Mouse (Mus musculus): ENCODE results near the gene Msi2.
A peak's percentile ranks its signal among the peaks of the same experiment; 100 is the strongest.

Msi2 gene

DNA sequence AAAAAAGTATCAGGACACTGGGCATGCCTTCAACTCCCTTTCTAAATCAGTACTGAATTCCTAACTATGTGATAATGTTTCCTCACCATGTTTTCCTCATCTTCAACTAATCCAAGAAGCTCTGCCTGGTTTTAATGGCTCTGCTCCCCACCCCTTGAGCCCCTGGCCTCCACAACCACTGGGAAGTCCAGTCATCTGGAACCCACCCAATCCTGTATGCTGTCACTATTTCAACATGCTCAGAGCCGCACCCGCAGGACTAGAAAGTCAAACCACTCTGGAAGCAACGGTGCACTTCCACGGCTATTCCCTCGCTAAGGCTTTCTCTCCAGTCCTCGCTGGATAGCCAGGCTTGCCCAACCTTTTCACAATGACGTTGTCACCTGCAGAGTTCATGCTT lies 106.2 kb downstream of the Msi2 start:
- no peak for DNase-seq

DNA sequence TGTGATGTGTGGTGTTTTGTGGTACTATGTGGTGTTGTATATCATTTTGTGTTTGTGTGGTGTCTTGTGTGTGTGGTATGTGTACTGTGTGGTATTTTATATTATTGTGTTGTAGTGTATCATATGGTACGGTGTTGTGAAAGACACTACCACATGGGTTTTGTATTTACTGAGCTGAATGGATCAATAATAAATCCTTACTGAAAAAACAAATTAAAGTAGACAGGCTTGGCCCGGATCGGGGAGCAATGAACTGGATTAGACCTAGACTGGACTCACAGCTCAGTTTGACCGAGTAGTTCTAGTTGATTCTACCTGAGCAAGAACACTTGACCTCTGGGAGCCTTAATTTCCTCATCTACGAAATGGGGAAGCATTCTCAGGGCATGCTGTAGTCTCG lies 107.5 kb downstream of the Msi2 start:
- no peak for DNase-seq

DNA sequence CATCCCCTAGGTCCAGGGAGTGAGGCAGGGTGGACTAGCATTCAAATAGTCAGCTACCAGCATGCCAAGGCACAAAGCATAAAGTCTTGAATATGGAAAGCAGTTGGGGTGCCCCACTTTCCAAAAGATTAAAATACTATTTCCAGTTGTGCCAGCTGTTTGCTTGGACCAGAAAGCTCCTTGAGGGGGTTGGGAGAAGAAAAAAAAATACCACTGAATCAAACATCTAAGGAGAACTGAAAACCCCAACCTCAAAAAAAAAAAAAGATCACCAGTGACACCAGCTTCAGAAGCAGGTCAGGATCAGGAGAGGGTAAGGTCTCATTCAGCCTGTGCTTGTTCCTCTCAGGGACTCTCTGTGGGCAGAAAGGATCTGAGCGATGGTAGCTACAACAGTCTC lies 108.2 kb downstream of the Msi2 start:
- no peak for DNase-seq

DNA sequence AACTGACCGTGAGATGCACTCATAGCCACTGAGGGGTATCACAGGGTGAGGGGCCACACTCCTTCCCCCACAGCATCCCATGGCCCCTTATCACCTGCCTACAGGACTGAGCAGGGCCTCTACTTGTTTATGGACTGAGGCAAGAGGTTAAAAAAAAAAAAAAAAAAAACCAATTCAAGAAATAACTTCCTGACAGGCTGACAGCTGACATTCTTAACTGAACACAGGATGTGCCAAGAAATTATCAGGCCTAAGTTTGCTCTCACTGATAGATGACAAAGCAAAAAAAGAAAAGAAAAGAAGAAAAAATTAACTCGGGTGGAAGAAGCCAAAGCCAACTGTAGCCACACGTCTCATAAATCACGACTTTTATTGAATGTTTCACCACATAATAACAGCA lies 109.7 kb downstream of the Msi2 start:
- no peak for DNase-seq

DNA sequence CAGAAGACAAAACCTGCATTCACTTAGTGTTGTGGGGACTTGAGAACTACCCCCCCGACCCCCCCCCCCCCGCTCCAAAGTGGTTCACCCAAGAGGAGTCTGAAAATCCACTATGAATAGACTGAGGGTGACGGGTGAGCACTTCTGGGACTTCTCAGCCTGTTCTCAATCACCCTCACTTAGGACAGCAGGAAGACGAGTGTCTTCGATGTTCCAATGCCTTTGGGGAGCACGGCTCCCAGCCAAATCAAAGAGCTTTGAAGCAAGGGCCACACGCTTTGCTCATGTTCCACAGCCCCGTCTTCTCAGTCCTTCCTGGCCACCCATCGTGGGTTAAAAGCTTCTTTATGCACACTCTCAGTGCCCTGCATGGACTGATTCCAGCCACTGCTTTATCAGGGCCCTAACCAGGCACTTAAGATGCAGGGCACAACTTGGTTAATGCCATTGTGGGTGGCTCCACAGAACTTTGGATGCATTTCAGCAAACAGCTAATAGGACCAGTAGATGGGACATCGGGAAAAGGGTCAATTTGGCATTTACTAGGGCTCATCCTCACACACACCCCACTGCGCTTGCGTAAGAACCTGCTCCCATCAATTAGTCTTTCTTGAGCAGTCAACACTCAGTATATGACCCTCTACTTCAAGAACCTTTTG lies 110.5 kb downstream of the Msi2 start:
- no peak for DNase-seq

DNA sequence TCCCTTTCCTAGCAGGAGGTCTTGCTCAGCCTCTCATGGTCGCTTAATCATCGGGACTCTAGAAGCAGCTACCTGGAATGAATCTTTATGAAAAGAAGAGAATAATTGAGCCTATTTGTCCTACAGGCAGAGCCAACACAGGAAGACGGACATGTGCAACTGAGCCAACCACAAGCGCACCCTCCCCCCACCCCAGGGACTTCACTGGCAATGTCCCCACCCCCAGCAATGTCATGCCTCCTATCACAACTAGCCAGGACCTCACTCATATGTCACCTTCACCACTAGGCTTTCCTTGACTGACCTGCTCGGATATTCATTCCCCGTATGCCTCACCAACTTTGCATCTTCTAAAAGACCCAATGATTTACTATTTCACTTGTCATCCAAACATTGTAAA lies 112.5 kb downstream of the Msi2 start:
- DNase-seq: no peak

DNA sequence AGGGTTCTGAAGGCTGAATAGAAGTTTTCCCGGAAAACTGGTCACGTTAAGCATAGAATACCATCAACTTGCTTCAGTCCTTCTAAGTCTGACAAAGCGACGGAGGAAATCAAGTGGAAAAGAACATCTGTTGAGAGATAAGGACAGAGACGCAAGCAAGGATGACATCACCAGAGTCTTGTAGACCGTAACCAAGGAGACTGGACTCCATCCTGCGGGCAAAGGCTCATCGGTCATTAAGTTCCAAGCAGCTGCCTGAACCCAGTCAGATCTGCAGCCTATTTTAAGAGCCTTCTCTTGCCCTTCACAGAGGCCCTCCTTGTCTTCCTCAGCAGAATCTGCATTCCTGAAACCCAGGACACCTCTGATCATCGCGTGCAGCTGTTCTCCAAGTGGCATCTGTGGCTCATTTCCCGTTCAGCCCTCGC lies 113.2 kb downstream of the Msi2 start:
- no peak for DNase-seq

DNA sequence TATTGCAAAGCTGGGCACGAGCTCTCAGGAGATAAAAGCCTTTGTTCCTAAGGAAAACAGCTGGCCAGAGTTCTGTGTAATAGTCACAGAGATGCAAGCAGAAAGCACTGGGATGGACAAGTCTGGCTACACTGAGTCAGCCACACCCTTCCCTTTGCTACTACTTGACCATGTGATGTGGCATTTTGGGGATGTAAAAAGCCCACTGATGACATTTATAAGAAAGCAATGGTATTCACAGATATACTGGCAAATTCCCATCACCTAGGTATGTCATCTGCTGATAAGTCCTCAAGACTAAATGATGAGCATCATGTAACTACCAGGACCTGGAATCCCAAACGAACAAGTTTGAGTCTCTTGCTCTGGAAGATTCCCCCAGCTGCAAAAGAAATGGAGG lies 113.7 kb downstream of the Msi2 start:
- DNase-seq: no peak

DNA sequence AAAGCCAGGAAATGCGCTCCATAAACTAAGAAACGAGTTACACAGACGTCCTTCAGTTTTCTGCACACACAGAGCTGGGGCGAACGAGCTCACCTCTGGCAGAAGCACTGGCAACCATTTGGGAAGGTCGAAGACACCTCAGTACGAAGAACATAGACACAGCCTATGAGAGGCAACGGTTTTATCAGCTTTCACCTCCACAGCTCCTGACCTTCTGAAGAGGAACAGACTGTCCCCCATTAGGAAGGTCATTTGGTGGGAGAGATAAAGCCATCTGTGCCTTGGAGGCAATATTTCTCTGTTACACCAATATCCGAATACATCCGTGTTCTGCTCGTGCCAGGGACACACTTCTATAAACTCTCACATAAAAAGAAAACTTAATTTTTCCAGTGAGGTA lies 114.9 kb downstream of the Msi2 start:
- DNase-seq: no peak

DNA sequence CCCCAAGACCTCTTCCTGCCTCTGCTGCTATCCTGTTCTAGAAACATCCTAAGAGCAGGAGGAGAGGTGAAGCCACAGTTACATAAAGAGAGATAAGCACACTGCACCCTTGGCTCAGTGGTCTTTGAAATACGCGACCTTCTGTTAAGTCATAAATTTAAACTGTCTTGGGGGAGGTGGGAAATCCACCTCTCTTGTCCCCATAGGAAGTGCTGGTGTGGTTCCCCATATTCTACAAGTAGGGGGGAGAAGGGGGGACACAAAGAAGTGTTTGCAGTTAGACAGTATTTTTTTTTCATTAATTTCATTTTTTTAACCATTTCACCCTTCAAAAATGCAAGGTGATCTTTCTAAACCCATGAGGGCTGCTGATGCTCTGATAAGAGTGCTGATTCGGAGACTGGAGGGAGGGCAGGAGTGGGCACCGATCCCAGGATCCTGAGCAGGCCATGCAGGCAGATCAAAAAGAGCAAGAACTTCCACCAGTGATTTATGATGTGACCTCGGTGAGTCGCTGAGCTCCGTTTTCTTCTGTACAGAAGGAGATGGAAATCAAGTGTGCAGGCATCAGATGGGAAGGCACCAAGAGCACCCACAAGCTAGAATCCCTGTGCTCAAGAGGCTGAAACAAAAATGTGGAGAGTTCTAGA lies 115.7 kb downstream of the Msi2 start:
- no peak for DNase-seq

DNA sequence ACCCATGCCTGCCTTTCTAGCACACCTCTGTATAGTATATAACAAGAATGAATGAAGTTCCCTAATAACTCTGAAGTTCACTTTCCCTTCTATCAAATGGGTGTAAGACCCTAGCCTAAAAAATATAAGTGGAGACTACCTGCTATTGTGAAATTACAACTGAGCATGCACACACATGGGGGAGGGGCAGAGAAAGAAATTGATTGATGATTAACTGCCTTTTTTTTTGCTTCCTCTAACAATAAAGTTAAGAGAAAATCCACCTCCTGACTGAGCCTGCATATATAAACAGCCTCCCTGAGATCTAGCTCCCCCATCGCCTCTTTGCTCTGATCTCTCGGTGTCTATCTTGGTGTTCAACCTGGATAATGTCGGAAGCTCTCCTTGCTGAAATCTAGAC lies 118.1 kb downstream of the Msi2 start:
- no peak for DNase-seq

DNA sequence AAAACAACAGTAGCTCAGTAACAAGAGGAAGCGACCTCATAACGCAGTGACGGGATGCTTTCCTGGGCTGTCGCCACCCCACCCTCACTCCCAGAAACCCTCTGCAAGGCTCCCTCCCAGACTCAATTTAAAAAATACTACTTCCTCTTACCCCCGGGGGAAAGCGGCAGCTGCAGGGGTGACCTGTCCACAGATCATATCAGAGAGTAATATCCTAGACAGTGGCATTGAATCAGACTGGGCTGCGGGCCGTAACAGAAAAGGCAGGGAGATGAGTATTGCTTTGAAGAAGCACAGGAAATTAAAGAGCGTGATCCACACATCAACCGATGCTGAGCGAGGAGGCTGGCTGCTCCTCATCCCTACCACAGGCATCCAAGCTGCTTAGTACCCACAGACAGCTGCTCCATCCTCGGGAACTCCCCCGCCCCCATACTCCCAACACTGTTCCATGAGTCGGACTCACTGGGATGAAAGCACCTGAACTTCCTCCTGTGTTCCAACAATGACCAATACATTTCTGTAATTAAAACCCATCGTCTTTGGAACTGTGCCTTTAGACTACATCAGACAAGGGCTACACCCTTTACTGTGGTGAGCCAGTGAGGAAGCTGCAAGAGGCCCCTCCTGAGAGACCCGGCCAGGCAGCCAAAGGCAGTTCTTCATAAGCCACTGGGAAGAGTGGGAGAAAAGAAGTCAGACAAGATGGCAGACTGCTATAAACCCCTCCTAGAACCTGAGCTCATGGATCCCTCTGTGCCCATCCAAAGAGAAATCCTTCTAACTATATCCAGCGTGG lies 118.8 kb downstream of the Msi2 start:
- DNase-seq: no peak

DNA sequence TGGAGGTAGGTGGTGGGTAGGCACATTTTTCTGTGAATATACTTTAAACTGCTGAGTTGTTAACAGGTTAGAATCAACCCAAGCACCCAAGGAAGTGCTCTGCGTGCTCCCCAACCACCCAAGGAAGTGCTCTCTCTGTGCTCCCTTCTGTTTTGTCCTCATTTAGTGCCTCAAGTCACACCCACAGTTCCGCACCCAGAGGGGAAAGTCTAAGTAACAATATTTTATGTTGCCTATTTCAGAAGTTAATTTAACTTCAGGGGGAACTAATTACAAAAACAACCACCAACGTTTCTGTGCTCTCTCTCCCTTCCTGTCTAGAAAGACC lies 119.5 kb downstream of the Msi2 start:
- DNase-seq: no peak

DNA sequence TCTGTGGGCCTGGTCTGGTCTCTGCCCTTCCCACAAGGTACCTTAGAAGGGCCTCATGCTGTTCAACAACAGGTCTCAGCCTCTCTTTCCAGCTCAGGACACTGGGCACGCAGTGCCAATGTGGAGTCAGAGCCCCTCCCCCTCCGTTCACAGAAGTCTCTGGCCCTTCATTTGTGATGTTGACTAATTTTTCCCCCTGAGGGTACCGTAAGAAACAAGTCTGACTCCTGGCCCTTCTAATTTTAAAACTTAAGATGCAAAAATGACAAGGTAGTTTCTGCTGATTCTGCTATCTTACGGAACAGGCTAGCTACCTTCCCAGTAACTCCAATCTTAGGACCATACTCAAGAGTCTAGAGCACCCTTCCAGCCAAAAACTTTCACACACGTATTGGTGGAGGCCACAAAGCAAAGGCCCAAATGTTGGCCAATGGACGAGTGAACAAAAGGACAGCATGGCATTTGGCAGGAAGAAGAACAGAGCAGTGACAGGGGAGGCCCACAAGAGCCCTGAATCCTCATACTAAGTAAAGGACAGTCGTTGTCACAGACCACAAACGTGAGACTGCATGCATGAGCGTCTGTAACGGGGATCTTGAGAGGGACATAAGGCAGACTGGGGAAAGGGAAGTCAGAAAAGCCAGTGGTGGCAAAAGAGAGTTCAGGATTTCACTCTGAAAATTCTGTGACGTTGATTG lies 120.0 kb downstream of the Msi2 start:
- DNase-seq: no peak

DNA sequence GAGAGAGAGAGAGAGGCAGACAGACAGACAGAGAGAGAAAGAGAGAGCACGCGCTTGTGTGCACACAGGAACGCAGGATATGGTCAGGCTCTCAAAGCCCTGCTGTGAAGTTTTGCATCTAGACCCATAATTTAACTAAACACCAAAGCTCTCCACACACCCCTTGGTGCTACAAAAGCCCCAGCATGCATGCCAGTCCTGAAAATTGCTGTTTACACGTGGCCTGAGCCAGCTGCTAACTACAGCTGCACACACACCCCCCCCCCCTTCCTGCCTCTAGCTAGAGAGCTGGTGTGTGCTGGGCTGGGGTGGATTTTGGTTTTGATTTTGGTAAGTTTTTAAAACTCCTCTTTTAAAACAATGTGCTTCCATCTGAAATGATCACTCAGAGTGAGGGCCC lies 122.7 kb downstream of the Msi2 start:
- DNase-seq: no peak

DNA sequence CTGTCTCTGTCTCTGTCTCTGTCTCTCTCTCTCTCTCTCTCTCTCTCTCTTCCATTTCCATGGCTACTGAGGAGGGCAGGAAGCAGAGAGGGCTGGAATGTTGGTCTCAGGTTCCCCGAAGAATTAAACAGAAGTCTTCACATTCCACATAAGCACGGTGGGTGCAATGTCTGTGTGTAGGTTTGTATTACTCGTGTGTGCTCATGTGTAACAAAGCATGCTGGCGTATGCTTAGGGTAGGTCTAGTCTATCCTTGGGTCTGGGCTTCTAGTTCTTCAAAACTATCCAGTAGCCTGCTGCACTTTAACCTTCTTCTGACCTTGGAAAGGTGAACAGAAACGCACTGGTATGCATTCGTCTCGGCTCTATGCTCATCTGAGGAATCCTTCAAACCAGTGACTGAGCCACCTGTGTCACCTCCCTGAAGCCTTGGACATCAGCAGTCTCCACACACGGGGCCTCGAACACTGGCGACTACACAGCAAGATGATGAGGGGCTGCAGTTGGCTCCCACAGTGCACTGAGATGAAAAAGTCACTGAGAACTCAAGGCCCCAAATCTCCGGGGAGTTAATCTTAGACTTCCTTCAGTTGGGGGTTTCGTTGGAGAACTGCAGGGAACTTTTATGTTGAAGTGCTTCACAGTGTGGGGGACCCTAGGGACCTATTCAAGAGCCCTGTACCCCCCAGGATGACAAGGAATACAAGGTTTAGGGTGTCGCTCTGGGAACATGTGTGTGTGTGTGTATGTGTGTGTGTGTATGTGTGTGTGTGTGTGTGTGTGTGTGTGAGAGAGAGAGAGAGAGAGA lies 123.3 kb downstream of the Msi2 start:
- DNase-seq: no peak

DNA sequence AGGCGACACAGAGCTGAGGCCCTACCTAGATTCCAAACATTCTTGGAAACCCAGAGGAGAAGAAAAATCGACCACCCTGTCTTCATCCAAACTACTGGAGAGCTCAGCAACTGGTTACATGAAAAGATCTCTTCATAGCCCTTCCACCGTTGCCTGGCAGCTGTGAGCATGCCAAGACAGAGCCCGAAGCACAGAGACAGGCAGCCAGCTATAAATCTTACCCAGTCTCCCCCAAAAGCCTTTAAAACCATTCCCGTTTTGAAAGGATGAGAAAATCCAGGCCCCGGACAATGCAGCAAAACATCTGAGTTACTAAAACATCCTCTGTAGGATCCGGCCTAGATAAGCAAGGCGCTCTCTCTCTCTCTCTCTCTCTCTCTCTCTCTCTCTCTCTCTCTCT lies 124.3 kb downstream of the Msi2 start:
- DNase-seq: no peak

DNA sequence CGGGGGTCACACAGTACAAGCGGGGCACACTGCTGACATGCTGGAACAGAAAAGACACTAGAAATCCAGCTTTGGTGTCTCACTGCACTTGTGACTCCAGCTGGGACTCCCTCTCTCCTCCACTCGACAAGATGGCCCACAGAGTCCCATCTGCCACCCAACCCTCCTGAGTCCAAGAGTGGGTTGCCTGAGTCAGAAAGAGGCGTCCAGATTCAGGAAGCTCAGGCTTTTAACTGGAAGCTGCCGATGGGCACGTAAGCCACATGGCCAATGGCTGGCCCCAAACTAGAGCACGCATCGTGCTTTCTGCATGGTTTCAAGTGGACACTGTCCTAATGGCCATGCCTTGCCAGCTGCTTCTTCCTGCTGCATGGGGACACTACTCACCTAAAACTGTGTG lies 126.2 kb downstream of the Msi2 start:
- DNase-seq: peak; percentile 52

DNA sequence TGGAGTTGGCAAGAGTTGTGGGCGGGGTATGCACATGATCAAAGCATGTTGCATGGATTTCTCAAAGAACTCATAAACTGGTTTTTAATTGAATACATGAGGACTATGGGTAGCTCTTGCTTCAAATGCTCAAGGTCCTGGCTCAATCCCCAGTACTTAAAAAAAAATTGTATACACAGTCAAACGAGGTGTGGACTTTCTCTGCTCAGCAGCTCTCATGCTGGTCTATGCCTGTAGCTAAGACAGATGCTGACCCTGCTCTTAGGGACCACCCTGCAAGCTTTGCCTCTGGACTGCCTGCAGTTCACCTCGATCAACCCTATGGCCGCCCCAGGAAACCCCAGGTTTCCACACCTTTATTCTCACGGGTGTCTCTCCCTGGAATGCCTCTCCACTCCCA lies 127.7 kb downstream of the Msi2 start:
- no peak for DNase-seq

DNA sequence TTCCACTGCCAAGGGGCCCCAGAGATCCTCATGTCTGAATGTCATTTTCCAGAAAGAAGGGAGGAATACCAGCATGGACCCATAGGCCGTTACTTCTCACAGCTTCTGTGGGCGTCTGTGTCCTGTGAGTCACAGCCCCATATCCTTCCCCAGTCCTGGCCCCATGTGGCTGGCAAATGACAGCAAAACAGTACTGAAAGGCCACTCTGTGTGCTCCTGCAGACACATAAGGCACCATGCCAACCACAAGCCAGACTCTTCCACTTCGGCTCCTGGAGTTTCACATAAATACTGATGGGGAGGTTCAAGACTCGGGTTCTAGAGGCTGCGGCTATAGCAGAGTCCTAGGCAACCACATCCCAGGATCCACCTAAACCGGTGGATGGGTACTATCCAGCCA lies 128.7 kb downstream of the Msi2 start:
- peak; percentile 48 for DNase-seq

DNA sequence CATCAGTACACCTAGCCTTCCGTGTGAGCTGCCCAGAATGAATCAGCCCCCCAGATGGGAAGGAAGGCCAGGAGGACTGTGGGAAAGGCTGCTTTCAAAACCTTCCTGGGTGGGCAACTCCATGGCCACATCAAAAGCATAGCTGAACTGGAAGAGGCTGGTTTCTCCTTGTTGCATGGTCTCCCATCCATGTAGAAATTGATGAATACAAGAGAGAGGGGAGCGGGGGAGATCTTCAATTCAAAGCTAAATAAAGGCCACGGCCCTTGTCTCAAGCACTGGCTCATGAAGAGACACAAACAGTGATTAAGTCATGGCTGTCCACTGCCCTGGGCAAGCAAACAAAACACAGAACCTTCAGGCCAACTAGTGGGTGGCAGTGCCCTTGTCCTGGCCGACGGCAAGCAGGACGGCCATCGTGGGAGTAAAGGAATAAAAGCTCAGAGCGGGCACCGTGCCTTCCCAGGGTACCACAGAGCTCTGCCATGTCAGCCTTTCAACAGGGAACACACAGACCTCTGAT lies 129.6 kb downstream of the Msi2 start:
- DNase-seq: no peak

DNA sequence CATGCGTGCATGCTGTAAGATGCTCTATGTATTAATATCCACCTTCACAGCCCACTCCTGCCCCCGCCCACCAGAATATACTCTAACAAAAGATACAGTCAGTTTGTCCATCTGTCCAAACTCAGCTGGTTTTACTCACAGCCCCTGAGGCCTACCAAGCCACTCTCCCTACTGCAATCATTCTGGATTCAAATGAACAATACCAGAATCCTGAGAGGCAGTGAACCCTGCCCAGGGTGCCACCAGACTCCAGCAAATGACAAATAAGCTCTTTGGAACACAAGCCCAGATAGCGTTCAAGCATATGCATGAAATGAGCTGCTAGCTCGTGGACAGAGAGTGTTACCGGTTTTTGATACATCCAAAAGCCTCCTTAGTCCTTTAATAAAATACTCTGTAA lies 130.6 kb downstream of the Msi2 start:
- DNase-seq: no peak

DNA sequence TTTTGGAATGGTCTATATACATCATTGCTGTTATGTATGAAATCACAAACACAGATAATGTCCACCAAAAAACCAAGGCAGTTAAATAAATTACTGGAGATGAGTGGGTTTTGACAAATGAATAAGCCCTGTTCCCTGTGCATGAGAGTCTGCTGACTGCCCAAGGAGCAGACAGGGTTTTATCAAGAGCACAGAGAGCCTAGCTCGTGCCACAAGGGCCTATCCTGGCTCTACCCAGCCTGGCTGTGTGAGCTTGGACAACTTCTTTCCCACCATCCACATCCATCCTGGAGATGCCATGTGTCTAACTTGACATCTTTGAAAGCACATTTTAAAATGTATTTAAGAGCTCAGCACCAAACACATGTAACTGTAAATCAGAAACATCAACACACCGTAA lies 132.4 kb downstream of the Msi2 start:
- DNase-seq: no peak

All from cerebellum, adult 8-10 months (tissue).